Mouse (Mus musculus) thymus, adult 2 months (tissue): ENCODE measurements around the gene Naxd. TPM values are rescaled to one million over a fixed set of nuclear protein-coding genes. Genes with fewer than 3 reads are reported as not detected.
"Not testable (repeated sequence)": the region's sequence is repeated elsewhere in the genome, so short reads cannot be mapped to it uniquely, and the experiment has no call there.

ENCODE experiments used
- DNase-seq: peaks from one replicate; pipeline ENCODE4 v3.0.0; 2021
- H3K27ac ChIP-seq: fragments of 200-500 bp; 2 replicates; pipeline ENCODE4 v1.5.1; 2012; ENCODE audit warnings: low read length, control low read depth; ENCODE audit not compliant: control insufficient read depth, insufficient read depth
- H3K27me3 ChIP-seq: fragments of 200-500 bp; 2 replicates; pipeline ENCODE4 v1.6.1; 2012; ENCODE audit warnings: mild to moderate bottlenecking, low read length, moderate library complexity, mixed read lengths; ENCODE audit not compliant: control insufficient read depth, insufficient read depth
- H3K36me3 ChIP-seq: fragments of 200-500 bp; 2 replicates; pipeline ENCODE4 v1.6.1; 2012; ENCODE audit warnings: mild to moderate bottlenecking, low read length, moderate library complexity; ENCODE audit not compliant: control insufficient read depth, insufficient read depth
- H3K4me1 ChIP-seq: fragments of 200-500 bp; replicated peaks from 2 replicates; pipeline ENCODE4 v1.6.1; 2012; ENCODE audit warnings: low read length; ENCODE audit not compliant: control insufficient read depth, insufficient read depth
- H3K4me3 ChIP-seq: fragments of 200-500 bp; 2 replicates; pipeline ENCODE4 v1.5.1; 2012; ENCODE audit warnings: mild to moderate bottlenecking, low read length, control low read depth, moderate library complexity; ENCODE audit not compliant: control insufficient read depth, insufficient read depth
- CTCF ChIP-seq: fragments of 200-500 bp; IDR thresholded peaks from 2 replicates; pipeline ENCODE4 v1.5.1; 2012; ENCODE audit warnings: mild to moderate bottlenecking, control low read depth, low read length, moderate library complexity, borderline replicate concordance; ENCODE audit not compliant: control insufficient read depth, poor library complexity, insufficient read depth; ENCODE audit errors: extremely low read depth
- POLR2A ChIP-seq: fragments of 200-500 bp; IDR thresholded peaks from 2 replicates; pipeline ENCODE4 v1.6.1; 2012; ENCODE audit warnings: mild to moderate bottlenecking, low read length, control low read depth, moderate library complexity; ENCODE audit not compliant: control insufficient read depth, poor library complexity, insufficient read depth; ENCODE audit errors: extremely low read depth
- WGBS: fragments of 180-500 bp; shearing (Covaris S2); methylation state at CpG from one replicate; pipeline ENCODE4 v1.1.7; 2018; 5-methylcytosine and 5-hydroxymethylcytosine counted together
- polyA plus RNA-seq: library from polyadenylated mRNA; depleted of rRNA; stranded (reverse); fragments of >200 nt; gene quantifications from 2 replicates; pipeline ENCODE4 v1.2.3, GENCODE M21; 2012

Gene Naxd
- polyA plus RNA-seq, 1 experiment, result 168 TPM

- 14% methylated on average over 23 of the region's 23 CpGs for WGBS
- Histone ChIP-seq H3K36me3 (no peaks in the 10 kb centered on the region), H3K4me3 (no peak overlapping the region), H3K27me3 (peaks cover 25% of the 10 kb centered on the region), H3K27ac (no peak overlapping the region), H3K4me1 (peaks cover 22% of the 10 kb centered on the region)
- TF ChIP-seq POLR2A, result no peak
- TF ChIP-seq CTCF, result no peak
- no peak for DNase-seq
These were observed 18.3 kb upstream of the Naxd start for GRCm38 (mm10) chr8:11478807-11479527.

GRCm38 (mm10) chr8:11479591-11479990 is 17.7 kb upstream of the Naxd start:
- H3K4me3 ChIP-seq, result no peak overlapping the region
- no peaks in the 10 kb centered on the region for H3K36me3 ChIP-seq
- DNase-seq, result no peak
- H3K4me1 ChIP-seq, result peaks cover 22% of the 10 kb centered on the region
- peaks cover 25% of the 10 kb centered on the region for H3K27me3 ChIP-seq
- H3K27ac ChIP-seq, result no peak overlapping the region
- 53% methylated on average over 14 of the region's 14 CpGs for WGBS
- no peak for TF ChIP-seq CTCF
- no peak for TF ChIP-seq POLR2A

- Histone ChIP-seq H3K4me3 (no peak overlapping the region), H3K36me3 (no peaks in the 10 kb centered on the region), H3K4me1 (peaks cover 11% of the 10 kb centered on the region), H3K27me3 (peaks cover 15% of the 10 kb centered on the region), H3K27ac (no peak overlapping the region)
- 76% methylated on average over 3 of the region's 3 CpGs for WGBS
- TF ChIP-seq CTCF (no peak), POLR2A (no peak)
- DNase-seq, result no peak
These were observed 15.4 kb upstream of the Naxd start for GRCm38 (mm10) chr8:11481876-11482275.

GRCm38 (mm10) chr8:11482537-11482936 is 14.8 kb upstream of the Naxd start:
- TF ChIP-seq CTCF, result no peak
- no peak for TF ChIP-seq POLR2A
- no peak overlapping the region for H3K27ac ChIP-seq
- no peaks in the 10 kb centered on the region for H3K36me3 ChIP-seq
- no peak overlapping the region for H3K4me3 ChIP-seq
- WGBS, result 72% methylated on average over 3 of the region's 3 CpGs
- H3K4me1 ChIP-seq, result peaks cover 8% of the 10 kb centered on the region
- no peak for DNase-seq
- peaks cover 12% of the 10 kb centered on the region for H3K27me3 ChIP-seq

GRCm38 (mm10) chr8:11486142-11486541 is 11.2 kb upstream of the Naxd start:
- Histone ChIP-seq H3K36me3 (no peaks in the 10 kb centered on the region), H3K27ac (no peak overlapping the region), H3K4me3 (no peak overlapping the region), H3K27me3 (no peaks in the 10 kb centered on the region), H3K4me1 (no peaks in the 10 kb centered on the region)
- peak; percentile 70 for DNase-seq
- peak; percentile 75; the same call in 1 of the 2 replicates for TF ChIP-seq CTCF
- no peak for TF ChIP-seq POLR2A
- WGBS, result 13% methylated on average over 7 of the region's 7 CpGs

- 60% methylated on average over 4 of the region's 4 CpGs for WGBS
- no peaks in the 10 kb centered on the region for H3K4me1 ChIP-seq
These were observed 10.1 kb upstream of the Naxd start for GRCm38 (mm10) chr8:11487229-11487628.

GRCm38 (mm10) chr8:11492340-11492739 is 5.0 kb upstream of the Naxd start:
- H3K4me1 ChIP-seq, H3K4me3 ChIP-seq, H3K36me3 ChIP-seq, H3K27ac ChIP-seq, H3K27me3 ChIP-seq, DNase-seq: not testable (repeated sequence)
- WGBS, result 91% methylated on average over 2 of the region's 2 CpGs

More at GRCm38 (mm10) chr8:11487229-11487628, 10.1 kb upstream of the Naxd start:
- H3K27ac ChIP-seq, result no peak overlapping the region
- H3K36me3 ChIP-seq, result no peaks in the 10 kb centered on the region
- H3K27me3 ChIP-seq, result no peaks in the 10 kb centered on the region
- DNase-seq, result no peak
- no peak for TF ChIP-seq CTCF
- TF ChIP-seq POLR2A, result no peak
- no peak overlapping the region for H3K4me3 ChIP-seq
